Mouse (Mus musculus) left cerebral cortex, postnatal 14 days (tissue): ENCODE results near the gene Rab13. TPM values are rescaled to one million over a fixed set of nuclear protein-coding genes. Genes with fewer than 3 reads are reported as not detected.
A peak's percentile ranks its signal among the peaks of the same experiment; 100 is the strongest.
"Not testable (repeated sequence)": the region's sequence is repeated elsewhere in the genome, so short reads cannot be mapped to it uniquely, and the experiment has no call there.

Experiments
- DNase-seq, 2 experiments: peaks; one replicate each; pipeline ENCODE4 v3.0.0; 2021 to 2022; ENCODE audit warnings: low spot score in 2 of 2, mixed read lengths in 1 of 2
- intact Hi-C: fragments of 180-260 bp; cut with DNase I; formaldehyde crosslinking; loops from one replicate; pipeline ENCODE4 v1.15.1; 2025
- total RNA-seq, 2 experiments: library from RNA; stranded (reverse); gene quantifications; 2 replicates each; pipeline ENCODE4 v1.2.3; 2021

Rab13 gene
- total RNA-seq, 2 experiments from 2014 or later: 5.8 to 5.9 TPM

GRCm38 (mm10) chr3:90221123-90221522 is 7.6 kb downstream of the Rab13 start:
- intact Hi-C loops: loop anchor here (5.0 kb wide), 1 partner anchor 151 kb away; no protein-coding TSS in a partner anchor
- no peak for DNase-seq

DNA sequence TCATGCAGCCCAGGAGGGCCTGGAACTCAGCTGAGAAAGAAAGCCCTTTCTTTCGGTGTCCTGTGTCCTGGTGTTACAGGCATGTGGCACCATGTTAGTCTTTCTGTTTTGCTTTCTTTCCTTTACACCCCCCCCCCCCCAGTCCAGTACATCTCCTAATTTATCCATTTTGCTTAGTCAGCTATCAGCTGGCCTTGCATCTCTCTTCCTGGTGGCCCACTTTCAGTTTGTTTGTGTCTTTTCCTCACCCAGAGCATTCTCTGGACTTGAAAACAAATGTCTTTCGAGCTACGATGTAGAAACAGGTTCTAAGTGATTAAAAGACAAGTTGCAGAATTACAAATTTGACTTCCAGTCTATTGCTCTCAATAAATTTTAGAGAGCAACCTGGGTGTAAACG is 9.0 kb downstream of the Rab13 start:
- intact Hi-C loops: loop anchor here (5.0 kb wide), 1 partner anchor 150 kb away; no protein-coding TSS in a partner anchor
- DNase-seq: no peak

- intact Hi-C loops: loop anchor here (5.0 kb wide), 1 partner anchor 149 kb away; no protein-coding TSS in a partner anchor
- no peak for DNase-seq
These were observed 9.4 kb downstream of the Rab13 start for GRCm38 (mm10) chr3:90222941-90223340.

GRCm38 (mm10) chr3:90224331-90224730 is 10.8 kb downstream of the Rab13 start:
- intact Hi-C loops: loop anchor here (2.0 to 5.0 kb wide), 2 partner anchors 44 to 148 kb away; no protein-coding TSS in a partner anchor
- DNase-seq: no peak

DNA sequence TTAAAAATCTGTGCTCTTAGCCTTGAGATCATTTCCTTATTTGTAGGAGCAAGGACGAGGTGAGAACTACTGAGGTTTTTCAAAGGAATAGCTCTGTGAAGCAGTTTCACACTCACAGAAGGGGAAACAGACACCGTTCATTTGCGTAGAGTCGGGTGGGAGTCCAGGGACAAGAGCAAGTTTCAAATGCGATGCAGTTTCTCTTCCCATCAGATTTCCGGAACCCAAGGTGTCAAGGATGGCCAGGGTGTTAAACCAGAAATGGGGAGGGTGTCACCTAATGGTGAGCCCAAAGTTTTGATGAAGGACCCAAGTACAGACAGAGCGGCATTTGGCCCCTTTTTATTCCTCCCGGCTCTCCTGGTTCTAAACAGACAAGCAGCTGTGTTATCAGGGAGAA is 17.6 kb downstream of the Rab13 start:
- intact Hi-C loops: no loop called here

GRCm38 (mm10) chr3:90231507-90232333 is 18.2 kb downstream of the Rab13 start, which contains the start of gene Jtb:
TSS of gene Jtb (plus strand) at chr3:90231597.
- intact Hi-C loops: no loop called here
- peak; percentile 97 for DNase-seq

More for the DNA sequence above, 17.6 kb downstream of the Rab13 start:
- no peak for DNase-seq

DNA sequence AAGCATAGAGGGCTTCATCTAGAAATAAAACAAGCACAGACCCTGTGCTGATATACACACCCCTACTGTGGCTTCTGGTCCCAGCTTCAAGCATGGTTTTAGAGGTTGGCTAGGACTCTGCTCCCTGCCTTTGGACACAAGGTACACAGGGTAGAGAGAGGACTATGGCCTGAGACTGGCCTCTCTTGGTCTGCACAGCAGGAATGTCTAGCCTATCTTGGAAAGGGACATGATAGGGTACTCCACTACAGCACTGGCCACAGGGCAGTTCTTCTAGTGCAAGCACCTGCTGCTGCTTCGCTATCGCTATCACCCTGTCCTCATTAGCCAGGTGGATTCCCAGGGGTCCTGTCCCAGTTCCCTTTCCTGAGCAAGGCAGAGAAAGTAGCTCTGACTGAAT is 27.8 kb downstream of the Rab13 start:
- intact Hi-C loops: no loop called here
- no peak for DNase-seq

DNA sequence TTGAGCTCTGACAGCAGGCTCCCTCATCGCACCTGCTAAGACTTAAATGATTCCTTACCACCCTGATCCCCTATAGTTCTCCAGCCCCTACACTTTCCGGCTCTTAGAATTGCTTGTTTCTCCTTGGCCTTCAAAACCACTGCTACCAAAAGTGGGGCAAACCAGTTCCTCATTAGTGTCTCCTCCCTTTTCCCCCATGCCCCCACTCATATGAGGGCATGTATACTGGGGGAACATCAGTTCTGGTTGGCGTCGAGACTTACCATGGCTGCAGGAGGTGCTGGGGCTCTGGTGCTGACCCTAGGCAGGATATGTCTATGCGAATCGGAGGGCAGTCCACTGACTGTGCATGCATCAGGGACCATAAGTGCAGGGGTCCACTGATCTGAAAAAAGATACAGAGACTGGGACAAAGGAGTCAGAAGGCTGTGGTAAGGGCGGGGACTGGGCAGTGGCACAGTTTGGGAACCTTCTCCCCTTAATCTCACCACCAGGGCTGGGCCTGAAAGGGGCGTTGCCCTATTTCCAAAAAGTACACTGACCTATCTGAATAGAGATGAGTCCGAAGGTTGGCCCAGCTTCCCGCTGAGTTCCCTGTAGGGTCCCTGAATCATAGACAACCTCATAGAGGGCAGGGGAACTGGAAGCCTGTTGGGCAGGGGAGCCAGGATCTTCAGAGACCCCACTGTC is 28.3 kb downstream of the Rab13 start:
- DNase-seq: no peak
- intact Hi-C loops: no loop called here

DNA sequence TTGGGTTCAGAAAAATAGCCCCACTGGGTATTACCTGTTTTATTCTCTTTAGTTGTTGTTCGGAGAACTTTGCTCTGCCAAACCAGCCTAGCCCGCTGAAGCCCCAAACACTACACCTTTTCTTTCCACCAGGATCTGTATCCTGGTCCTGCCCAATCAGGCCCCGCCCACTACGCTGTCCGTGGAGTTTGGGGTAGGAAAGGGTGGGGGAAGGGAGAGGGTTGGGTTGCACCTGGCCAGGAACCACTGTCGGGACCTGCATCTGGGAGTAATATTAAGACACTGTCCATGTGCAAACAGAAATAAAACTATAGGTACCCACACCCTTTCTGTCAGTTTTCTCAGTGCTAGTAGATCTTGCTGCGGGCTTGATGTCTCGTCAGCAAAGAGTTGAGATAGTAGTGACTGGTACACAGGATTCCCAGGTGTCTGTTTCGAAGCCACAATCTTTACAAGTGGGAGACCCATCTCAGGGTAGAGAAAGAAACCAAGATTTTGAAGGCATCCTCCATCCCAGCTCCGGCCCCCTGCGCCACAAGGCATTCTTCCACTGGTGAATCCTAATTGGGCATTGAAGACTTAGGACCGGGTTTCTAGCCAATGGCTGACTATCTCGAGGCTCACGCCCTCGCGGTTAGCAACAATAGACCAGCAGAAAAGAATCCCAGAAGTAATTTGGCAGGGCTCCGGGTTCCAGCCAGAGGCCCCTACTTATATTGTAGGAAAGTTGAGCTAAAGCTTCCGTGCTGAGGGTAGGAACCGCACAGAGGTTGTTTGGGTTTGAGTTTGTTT is 29.7 kb downstream of the Rab13 start, which contains the start of gene Creb3l4:
Gene Creb3l4, minus strand, starts transcription at position 529 of the 792 bp plus-strand sequence.
- intact Hi-C loops: no loop called here
- no peak for DNase-seq

DNA sequence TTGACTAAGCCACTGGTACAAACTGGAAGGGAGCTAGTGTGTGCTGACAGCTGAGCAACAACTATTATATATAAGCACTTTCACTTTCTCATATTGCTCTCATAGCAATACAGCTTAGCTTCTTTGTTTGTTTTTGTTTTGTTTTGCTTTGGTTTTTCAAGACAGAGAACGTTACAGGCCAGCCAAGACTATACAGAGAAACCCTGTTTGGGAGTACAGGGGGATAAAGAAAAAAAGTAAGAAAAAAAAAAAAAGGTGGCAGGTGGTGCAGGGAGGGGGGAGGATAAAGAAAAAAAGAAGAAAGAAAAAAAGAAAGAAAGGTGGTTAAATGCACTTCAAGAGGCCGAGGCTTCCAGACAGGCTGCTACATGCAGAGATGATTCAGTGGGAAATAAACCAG is 31.9 kb downstream of the Rab13 start:
- DNase-seq: no peak
- intact Hi-C loops: no loop called here

- no peak for DNase-seq
- intact Hi-C loops: no loop called here
These were observed 34.1 kb downstream of the Rab13 start for GRCm38 (mm10) chr3:90247630-90247959.

GRCm38 (mm10) chr3:90247960-90248745 is 34.7 kb downstream of the Rab13 start, which contains the start of gene Slc39a1:
TSS of gene Slc39a1 (plus strand) at chr3:90248172.
- peak; percentile 93 to 95 for DNase-seq
- intact Hi-C loops: no loop called here

DNA sequence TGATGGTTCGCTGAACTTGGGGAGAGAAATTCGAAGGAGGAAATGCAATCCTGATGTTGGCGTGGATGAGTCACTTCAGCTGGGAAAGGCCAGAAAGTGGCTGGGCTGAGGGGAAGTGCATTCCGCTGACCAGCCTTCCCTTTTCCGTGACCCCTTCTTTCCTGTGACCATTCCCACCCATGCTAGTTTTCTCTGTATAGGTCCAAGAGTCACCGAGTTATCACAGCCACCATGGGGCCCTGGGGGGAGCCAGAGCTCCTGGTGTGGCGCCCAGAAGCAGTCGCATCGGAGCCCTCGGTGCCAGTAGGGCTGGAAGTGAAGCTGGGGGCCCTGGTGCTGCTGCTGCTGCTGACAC is 35.2 kb downstream of the Rab13 start:
- no peak for DNase-seq

GRCm38 (mm10) chr3:90250791-90251190 is 37.3 kb downstream of the Rab13 start:
- DNase-seq: no peak
- intact Hi-C loops: no loop called here

More for the DNA sequence above, 35.2 kb downstream of the Rab13 start:
- intact Hi-C loops: no loop called here

DNA sequence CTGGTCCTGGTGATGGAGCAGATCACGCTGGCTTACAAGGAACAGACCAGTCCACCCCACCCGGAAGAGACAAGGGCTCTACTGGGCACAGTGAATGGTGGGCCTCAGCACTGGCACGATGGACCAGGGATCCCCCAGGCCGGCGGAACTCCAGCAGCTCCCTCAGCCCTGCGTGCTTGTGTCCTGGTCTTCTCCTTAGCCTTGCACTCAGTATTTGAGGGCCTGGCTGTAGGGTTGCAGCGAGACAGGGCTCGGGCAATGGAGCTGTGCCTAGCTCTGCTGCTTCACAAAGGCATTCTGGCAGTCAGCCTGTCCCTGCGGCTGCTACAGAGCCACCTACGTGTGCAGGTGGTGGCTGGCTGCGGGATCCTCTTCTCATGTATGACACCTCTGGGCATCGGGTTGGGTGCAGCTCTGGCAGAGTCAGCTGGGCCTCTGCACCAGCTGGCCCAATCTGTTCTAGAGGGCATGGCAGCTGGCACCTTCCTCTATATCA is 38.3 kb downstream of the Rab13 start:
- intact Hi-C loops: not testable (repeated sequence)

DNA sequence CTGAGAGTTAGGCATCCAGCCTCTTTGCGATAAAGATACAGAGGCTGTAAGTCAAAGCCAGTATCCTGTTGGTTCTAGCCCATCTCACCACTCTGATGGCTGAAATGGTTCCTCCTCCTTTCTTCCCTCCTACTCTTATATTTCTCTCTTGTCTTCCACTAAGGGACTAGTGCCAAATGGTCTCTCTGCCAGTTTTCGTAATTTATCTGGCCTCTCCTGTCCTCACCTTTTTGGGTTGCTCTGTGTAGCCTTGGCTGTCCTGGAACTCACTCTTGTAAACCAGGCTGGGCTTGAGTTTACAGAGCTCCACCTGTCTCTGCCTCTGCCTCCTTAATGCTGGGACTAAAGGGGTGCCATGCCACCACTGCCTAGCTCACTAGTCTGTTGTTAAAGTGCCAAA is 39.2 kb downstream of the Rab13 start:
- intact Hi-C loops: not testable (repeated sequence)

More for the DNA sequence above, 38.3 kb downstream of the Rab13 start:
- DNase-seq: not testable (repeated sequence)

GRCm38 (mm10) chr3:90253174-90253573 is 39.7 kb downstream of the Rab13 start:
- intact Hi-C loops: not testable (repeated sequence)

More for the DNA sequence above, 39.2 kb downstream of the Rab13 start:
- DNase-seq: not testable (repeated sequence)

GRCm38 (mm10) chr3:90253653-90254418 is 40.3 kb downstream of the Rab13 start, which contains the start of gene Crtc2:
TSS of gene Crtc2 (plus strand) at chr3:90254163.
- peak; percentile 97 to 98 for DNase-seq
- intact Hi-C loops: no loop called here

More at GRCm38 (mm10) chr3:90253174-90253573, 39.7 kb downstream of the Rab13 start:
- not testable (repeated sequence) for DNase-seq
